Mouse (Mus musculus) left cerebral cortex, postnatal 14 days (tissue): ENCODE results near the gene St6galnac1. TPM values are rescaled to one million over a fixed set of nuclear protein-coding genes. Genes with fewer than 3 reads are reported as not detected.
"Not testable (repeated sequence)": the region's sequence is repeated elsewhere in the genome, so short reads cannot be mapped to it uniquely, and the experiment has no call there.

ENCODE experiments used
- DNase-seq, 2 experiments: peaks; one replicate each; pipeline ENCODE4 v3.0.0; 2021 to 2022; ENCODE audit warnings: low spot score in 2 of 2, mixed read lengths in 1 of 2
- intact Hi-C: fragments of 180-260 bp; cut with DNase I; formaldehyde crosslinking; loops from one replicate; pipeline ENCODE4 v1.15.1; 2025
- total RNA-seq, 2 experiments: library from RNA; stranded (reverse); gene quantifications; 2 replicates each; pipeline ENCODE4 v1.2.3; 2021

Gene St6galnac1
- total RNA-seq, 2 experiments from 2014 or later = not detected

- intact Hi-C loops = loop anchor here (1.0 to 5.0 kb wide), 2 partner anchors 137 to 166 kb away; no protein-coding TSS in a partner anchor
Measured at GRCm38 (mm10) chr11:116808811-116809395, 33.6 kb upstream of the St6galnac1 start.

GRCm38 (mm10) chr11:116807938-116808606, 32.8 kb upstream of the St6galnac1 start:
- intact Hi-C loops = loop anchor here (1.0 to 5.0 kb wide), 2 partner anchors 136 to 165 kb away; no protein-coding TSS in a partner anchor
- DNase-seq = peak; percentile 82 to 90

More at GRCm38 (mm10) chr11:116808811-116809395, 33.6 kb upstream of the St6galnac1 start:
- no peak for DNase-seq

GRCm38 (mm10) chr11:116807526-116807925, 32.2 kb upstream of the St6galnac1 start:
- no peak for DNase-seq
- intact Hi-C loops = loop anchor here (5.0 kb wide), 1 partner anchor 135 kb away; no protein-coding TSS in a partner anchor

- intact Hi-C loops = loop anchor here (5.0 kb wide), 1 partner anchor 135 kb away; no protein-coding TSS in a partner anchor
- DNase-seq = no peak
Measured at GRCm38 (mm10) chr11:116807116-116807515, 31.8 kb upstream of the St6galnac1 start.

GRCm38 (mm10) chr11:116806136-116807071, 31.1 kb upstream of the St6galnac1 start:
- intact Hi-C loops = loop anchor here (5.0 kb wide), 1 partner anchor 134 kb away; no protein-coding TSS in a partner anchor
- DNase-seq = peak in 1 of 2 experiments; percentile 1

- intact Hi-C loops = no loop called here
- DNase-seq = no peak
Measured at GRCm38 (mm10) chr11:116802709-116803108, 27.4 kb upstream of the St6galnac1 start.

- intact Hi-C loops = no loop called here
- no peak for DNase-seq
Measured at GRCm38 (mm10) chr11:116801106-116801505, 25.8 kb upstream of the St6galnac1 start.

- DNase-seq = no peak
- intact Hi-C loops = no loop called here
Measured at GRCm38 (mm10) chr11:116799364-116799763, 24.1 kb upstream of the St6galnac1 start.

GRCm38 (mm10) chr11:116784221-116784620, 8.9 kb upstream of the St6galnac1 start:
- no peak for DNase-seq
- intact Hi-C loops = no loop called here

- no peak for DNase-seq
- intact Hi-C loops = no loop called here
Measured at GRCm38 (mm10) chr11:116782737-116783145, 7.4 kb upstream of the St6galnac1 start.

- DNase-seq = no peak
- intact Hi-C loops = loop anchor here (10.0 kb wide), 1 partner anchor 68 kb away; no protein-coding TSS in a partner anchor
Measured at GRCm38 (mm10) chr11:116773205-116773604, 2.1 kb downstream of the St6galnac1 start.

- intact Hi-C loops = loop anchor here (10.0 kb wide), 1 partner anchor 65 kb away; no protein-coding TSS in a partner anchor
Measured at GRCm38 (mm10) chr11:116769873-116770272, 5.4 kb downstream of the St6galnac1 start.

GRCm38 (mm10) chr11:116764946-116765345, 10.4 kb downstream of the St6galnac1 start:
- DNase-seq = no peak
- intact Hi-C loops = no loop called here

More at GRCm38 (mm10) chr11:116769873-116770272, 5.4 kb downstream of the St6galnac1 start:
- no peak for DNase-seq

- no peak for DNase-seq
- intact Hi-C loops = no loop called here
Measured at GRCm38 (mm10) chr11:116764346-116764745, 11.0 kb downstream of the St6galnac1 start.

GRCm38 (mm10) chr11:116755191-116755590, 20.1 kb downstream of the St6galnac1 start:
- DNase-seq = no peak
- intact Hi-C loops = no loop called here

GRCm38 (mm10) chr11:116753674-116754470, 21.4 kb downstream of the St6galnac1 start:
- DNase-seq = no peak
- intact Hi-C loops = no loop called here

GRCm38 (mm10) chr11:116749733-116750132, 25.6 kb downstream of the St6galnac1 start:
- DNase-seq = no peak
- intact Hi-C loops = loop anchor here (2.0 kb wide), 1 partner anchor 25 kb away; the partner anchor contains the start of gene St6galnac1

- intact Hi-C loops, DNase-seq: not testable (repeated sequence)
Measured at GRCm38 (mm10) chr11:116748692-116749091, 26.6 kb downstream of the St6galnac1 start.
